Mouse (Mus musculus) cerebellum, adult 11 months (tissue): ENCODE results near the gene Thsd7a.

ENCODE experiments used
- DNase-seq: peaks from one replicate; pipeline ENCODE4 v3.0.0; 2022

Gene Thsd7a

GRCm38 (mm10) chr6:12649633-12650032 lies 99.6 kb downstream of the Thsd7a start:
- DNase-seq: no peak

DNA sequence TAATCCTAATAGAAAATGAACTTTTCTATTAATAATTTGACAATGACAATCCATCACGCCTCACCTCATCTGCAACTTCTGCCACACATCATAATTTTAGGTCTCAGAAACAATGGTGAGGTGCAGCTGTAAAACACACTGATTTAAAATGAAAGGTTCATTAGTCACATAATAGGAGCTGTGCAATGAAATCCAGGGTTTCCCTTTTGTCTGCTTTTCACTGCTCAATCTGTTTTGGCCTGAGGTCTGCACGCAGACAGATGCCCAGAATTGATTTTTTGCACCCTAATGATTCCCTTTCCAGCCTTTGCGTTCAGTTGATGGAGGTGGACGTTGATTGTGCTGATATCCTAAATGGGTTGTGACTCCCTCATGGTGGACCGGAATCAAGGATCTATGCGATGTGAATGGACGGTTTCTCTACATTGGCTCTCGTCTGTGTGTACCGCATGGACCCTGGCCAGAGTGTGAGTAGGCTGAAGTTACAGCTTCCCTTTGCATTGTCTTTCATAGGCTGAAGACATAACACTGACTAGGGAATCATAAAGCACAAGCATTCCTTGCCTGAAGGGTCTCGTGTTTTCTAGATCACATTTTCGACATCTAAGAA lies 120.5 kb downstream of the Thsd7a start:
- DNase-seq: no peak

GRCm38 (mm10) chr6:12606638-12607246 lies 142.5 kb downstream of the Thsd7a start:
- DNase-seq: no peak

- DNase-seq: no peak
Measured at GRCm38 (mm10) chr6:12602927-12603326, 146.3 kb downstream of the Thsd7a start.

DNA sequence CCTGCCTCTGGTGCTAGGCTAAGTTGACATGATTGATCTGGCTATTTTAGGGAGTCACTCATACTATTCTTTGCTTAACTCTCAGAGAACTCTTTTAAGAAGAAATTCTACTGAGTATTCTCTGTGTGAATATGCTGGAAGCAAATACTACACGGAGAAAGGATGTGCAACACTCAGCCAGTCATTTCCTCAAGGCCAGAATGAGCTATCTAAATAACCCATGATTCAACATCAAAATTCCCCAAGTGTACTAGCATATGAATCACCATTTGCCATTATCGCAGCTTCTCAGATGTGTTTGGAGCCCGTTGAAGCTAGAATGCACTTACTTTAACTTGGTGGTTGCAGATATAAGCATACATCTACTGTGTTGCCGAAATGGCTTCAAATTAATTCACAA lies 147.0 kb downstream of the Thsd7a start:
- no peak for DNase-seq

DNA sequence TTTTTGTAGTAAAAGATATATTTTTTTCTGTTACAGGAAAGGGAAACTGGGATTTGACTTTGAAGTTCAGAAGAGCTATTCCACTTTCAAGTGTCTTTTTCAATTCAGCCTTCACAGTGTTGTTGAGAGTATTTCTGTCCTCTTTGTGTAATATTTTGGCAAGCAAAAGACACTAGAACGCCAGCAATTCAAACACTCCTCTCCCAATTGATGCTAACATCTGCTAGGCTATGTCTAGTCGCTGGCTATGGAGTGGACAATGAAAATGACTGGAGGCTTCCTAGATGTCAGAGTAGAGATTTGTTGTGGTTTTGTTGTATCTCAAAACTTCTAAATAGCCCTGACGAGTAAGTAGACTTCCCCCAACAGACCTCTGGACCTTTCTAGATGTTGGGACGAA lies 164.8 kb downstream of the Thsd7a start:
- no peak for DNase-seq

- no peak for DNase-seq
Measured at GRCm38 (mm10) chr6:12581143-12581542, 168.1 kb downstream of the Thsd7a start.

GRCm38 (mm10) chr6:12575619-12576216 lies 173.5 kb downstream of the Thsd7a start:
- DNase-seq: no peak

GRCm38 (mm10) chr6:12572202-12572601 lies 177.0 kb downstream of the Thsd7a start:
- no peak for DNase-seq

DNA sequence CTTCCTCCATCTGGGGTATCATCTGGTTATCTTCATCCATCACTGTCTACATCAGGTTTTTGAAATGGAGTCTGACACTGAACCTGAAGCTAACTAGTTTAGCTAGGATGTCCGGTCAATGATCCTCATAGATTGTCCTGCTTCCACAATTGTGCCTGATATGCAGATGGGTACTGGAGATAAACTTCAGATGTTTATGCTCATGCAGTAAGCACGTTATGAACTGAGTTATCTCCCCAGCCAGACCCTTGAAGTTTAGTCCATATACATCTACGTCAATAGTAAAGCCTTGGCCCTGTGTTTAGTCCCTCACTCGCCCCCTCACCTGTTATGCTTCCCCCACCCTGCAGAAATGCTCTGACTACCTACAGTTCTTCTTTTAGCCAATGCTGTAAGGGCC lies 184.1 kb downstream of the Thsd7a start:
- DNase-seq: no peak

DNA sequence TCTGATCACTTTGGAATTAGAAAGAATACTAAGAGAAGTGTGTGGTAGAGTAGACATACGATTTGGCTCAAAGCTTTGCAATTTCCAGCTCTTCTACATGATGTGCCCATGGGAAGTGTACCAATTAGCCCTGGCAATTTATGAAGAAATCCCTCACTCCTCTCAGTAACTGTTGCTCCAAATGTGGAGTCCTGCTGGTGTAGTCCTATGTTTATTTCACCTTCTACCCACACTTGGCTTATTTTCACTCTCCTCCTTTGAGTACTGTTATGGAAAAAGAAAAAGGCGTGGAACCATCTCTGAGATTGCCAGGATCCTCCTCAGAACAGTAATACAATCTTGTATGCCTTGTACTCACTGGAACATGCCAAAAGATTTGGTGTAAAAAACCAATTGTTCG lies 186.9 kb downstream of the Thsd7a start:
- DNase-seq: no peak

DNA sequence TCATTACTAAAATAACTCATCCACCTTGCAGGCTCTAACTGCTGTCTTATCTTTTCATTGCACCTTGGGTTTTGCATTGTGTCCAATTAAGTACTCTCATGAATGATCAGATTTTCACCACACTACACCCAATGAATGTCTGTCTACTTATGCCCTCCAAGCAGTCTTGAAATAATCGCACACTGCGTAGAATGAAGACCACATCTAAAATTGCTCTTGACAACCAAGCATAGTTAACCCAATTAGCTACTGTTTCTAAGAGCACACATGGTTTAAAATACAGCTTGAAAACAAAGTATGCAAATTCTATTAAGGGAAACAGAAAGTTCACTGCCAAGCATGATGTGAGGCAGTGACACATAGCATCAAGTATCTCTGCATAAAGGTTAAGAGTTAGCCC lies 188.7 kb downstream of the Thsd7a start:
- DNase-seq: no peak

DNA sequence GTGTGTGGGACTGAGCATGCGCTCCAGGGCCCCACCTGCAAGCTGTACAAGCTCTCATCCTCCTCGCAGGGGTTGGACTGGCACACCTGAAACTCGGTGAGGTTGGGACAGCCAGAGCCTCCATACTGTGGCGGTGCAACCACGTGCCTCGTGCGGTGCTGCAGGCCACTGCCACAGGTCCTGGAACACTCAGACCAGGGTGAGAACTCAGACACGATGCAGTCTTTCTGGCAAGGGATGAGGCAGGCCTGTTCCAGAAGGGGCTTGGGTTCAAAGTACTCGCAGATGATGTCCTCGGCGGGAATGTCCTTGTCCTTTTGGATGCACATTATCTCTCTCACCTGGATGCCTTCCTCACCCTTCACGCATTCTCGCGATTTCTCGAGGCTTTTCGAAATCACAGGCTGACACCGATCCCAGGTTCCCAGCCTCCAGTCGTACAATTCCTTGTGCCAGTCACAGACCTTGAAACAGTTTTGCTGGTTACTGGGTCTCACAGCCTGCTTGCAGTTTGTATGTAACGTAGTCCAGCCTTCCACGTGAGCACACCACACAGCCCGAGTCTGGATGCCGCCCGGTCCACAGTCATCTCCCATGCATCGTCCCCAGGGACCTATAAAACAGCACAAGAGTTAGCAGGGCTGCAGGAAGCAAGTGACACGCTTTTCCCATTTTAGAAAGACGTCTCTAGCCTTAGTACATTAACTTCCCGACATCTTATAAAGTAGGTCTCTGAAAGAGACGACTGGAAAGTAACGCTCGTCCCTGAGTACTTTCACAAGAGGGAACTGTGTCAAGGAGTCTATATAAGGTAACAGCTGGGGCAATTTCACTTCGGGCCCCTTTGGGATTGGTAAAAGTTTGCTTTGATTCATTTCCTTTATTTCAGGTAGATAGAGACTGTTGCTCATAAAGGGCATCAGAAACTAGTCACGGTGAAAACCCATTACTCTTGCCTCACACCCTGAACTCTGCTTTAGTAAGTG lies 193.8 kb downstream of the Thsd7a start:
- DNase-seq: no peak

DNA sequence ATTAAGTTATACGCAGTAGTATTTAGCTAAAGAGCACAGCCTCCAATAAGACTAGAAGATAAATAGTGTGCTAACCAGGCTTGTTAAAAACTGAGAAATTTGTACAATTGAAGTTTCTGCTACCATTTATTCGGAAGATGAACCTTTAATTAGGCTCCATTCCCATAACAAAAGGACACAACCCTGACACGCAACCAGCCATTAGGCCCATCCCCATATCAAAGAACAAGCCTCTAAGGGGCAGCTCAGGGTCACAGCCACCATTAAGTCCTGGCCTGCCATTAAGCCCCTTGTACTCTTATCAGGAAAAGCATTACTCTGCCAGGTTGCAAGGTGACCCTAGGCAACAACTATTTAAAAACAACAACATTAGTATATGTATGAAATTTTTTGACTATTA lies 198.0 kb downstream of the Thsd7a start:
- DNase-seq: no peak

DNA sequence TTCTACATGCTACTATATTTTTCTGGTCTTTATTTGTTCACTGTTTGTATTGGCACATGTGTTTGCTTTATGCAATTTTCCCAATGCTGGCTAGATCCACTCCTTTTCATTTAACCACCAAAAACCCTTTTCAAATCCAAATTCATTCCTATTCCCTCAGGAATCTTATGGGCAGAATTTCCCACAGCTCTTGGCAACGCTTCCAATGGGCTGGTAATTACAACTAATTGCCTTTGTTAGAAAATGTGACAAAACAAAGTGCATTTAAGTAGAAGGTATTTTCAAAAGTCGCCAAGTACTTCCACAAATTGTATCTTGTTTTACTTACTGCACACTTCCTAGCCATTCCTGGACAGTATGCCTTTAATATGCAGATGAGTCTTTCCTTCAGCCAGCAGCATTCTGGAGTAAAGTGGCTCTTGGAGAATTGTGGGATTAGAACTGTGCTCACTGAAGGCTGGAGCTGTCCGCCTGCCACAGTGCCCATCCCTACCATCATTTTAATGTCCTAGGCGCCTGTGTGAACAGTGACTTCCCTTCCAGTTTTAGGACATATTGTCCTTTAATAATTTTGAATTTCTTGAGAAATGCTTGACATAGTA lies 199.1 kb downstream of the Thsd7a start:
- no peak for DNase-seq

DNA sequence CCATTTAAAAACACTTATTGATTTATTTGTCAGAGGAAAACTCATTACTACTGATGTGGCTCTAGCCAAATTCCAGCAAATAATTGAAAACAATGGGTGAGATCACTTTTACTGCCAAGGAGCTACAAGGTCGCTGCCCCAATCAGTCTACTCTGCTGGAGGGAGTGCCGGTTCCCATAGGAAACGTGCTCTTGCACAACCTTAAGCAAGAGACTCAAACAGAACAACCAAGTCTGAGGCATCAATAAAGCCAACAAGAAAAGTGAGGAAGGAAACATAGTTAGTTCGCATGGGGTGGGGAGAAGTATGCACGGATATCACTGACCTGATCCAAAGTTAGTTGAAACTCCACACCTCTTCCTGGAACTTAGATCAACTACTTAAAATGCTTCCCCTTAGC lies 205.1 kb downstream of the Thsd7a start:
- DNase-seq: no peak

DNA sequence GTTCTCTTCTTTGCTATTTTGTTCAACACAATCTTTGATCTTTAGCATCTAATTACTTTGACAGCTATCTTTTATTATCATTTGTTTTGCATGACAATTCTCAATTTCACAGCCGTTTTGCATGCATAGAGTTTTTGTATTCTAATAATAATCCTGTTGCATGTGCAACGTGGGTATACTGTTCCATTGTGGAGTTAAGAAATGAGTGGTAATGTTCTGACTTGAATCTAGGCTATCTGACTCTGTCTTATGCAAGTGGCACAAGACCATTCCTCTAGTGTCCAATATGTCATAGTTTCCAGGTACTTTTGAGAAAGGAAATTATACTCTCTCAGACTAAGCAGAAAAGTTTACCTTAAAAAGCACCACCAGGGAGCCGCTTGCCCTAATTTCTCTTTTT lies 206.7 kb downstream of the Thsd7a start:
- no peak for DNase-seq

DNA sequence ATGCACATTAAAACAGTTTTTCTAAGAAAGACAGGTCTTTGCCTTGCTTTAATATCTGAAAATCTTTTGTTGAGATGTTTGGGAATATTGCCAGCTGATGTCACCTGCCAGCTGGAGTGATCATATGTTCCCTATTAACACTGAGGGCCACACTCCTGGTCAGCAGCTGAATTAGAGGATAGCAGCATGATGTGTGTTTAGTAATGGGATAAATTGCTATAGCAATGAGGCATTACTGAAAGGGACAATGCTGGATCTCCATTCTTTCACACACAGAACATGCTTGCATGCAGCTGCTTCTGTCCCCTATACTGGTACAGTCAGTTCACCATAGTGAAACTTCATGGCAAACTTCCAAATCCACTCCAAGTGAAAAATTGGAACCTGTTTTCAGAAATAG lies 230.1 kb downstream of the Thsd7a start:
- DNase-seq: no peak

- DNase-seq: no peak
Measured at GRCm38 (mm10) chr6:12518283-12518903, 230.8 kb downstream of the Thsd7a start.

GRCm38 (mm10) chr6:12517726-12518125 lies 231.5 kb downstream of the Thsd7a start:
- no peak for DNase-seq

DNA sequence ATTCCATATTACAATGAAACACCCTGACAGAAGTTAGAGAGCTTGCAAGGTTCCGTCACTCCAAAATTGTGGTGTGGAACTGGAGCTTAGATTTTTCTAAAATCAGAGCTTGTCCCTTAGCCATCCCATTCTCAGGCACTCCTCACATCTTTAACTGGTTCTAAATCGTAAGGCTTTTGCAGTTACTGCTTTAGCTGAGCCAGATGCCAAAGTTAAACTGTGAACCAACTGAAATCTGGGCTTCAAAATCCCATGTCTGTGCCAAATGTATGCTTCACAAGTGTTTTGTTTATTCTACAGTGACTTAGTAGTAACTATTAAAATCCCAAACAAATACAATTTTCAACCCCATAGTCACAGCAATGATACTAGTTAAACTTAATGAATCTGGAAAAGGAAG lies 242.3 kb downstream of the Thsd7a start:
- no peak for DNase-seq

DNA sequence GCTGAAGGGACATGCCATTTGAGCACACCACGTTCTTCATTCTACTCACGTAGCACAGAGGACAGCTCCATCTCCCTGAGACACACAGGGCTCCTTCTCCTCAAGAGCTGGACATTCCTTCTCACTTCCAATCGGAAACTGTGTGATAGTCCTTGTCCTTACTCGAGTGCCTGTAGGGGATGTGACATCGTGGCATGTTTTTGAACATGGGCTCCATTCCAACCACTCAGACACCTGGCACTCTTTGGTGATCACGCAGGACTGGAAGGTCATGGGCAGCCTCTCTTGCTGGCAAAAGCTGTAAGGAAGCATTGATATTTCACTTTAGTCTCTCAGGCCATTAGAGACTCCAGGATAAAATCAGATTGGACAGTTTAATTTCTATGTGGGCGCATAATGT lies 245.3 kb downstream of the Thsd7a start:
- no peak for DNase-seq

DNA sequence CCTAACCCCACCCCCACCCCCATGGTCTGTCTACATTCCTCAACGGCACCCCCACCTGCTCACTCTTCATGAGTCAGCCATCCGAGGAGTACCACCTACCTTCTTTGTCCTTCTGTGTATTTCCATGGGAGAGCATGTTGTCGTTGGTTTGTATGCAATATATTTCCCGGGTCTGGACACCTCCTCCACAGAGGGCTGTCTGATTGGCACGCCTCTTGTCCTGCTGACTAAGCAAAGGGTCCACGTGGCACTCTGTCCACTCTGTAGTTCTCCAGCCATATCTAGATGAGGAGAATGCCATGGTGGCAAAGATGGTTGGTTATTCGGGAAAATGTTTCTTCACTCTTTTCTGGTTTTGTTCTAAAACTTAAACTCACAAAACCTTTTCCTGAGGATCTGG lies 248.3 kb downstream of the Thsd7a start:
- DNase-seq: no peak
